Mouse (Mus musculus) bone marrow macrophage, adult 2 months (primary cell): ENCODE measurements around the gene Mex3a.

Experiments used
- CTCF ChIP-seq: IDR thresholded peaks from 2 replicates; pipeline ENCODE4 v1.5.1; 2012; ENCODE audit warnings: low read depth, mild to moderate bottlenecking, low read length, moderate library complexity
- POLR2A ChIP-seq: IDR thresholded peaks from 2 replicates; pipeline ENCODE4 v1.6.1; 2012; ENCODE audit warnings: mild to moderate bottlenecking, low read depth, low read length, borderline replicate concordance

DNA sequence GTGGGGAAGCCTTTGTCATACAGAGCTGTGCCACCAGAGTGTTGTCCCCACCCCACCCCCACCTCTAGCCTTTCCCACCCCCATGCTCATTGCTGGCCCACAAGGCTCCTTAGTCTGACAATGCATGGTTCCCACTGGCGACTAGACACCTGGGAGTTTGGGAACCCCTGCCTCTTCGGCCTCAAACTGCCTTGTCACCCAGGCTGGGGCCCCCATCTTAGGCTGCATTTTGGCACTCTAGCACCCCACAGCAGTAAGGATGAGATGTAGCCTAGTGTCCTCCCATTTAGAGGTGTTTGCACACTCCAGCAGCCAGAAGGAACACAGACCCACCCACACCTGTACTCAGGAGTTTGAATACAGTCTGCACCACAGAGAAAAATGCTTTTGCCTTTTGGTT is 41.6 kb downstream of the Mex3a start:
- TF ChIP-seq CTCF (no peak), POLR2A (no peak)
